Mouse (Mus musculus) thymus, adult 2 months (tissue): ENCODE measurements at regions not wholly inside any gene's neighbourhood (a gene's known extent, or its start where the extent isn't known, plus 50 kb on each side); places are given as distances from the start of the nearest gene placed in this dataset.

Experiments used
- CTCF ChIP-seq: fragments of 200-500 bp; IDR thresholded peaks from 2 replicates; pipeline ENCODE4 v1.5.1; 2012; ENCODE audit warnings: mild to moderate bottlenecking, control low read depth, low read length, moderate library complexity, borderline replicate concordance; ENCODE audit not compliant: control insufficient read depth, poor library complexity, insufficient read depth; ENCODE audit errors: extremely low read depth
- POLR2A ChIP-seq: fragments of 200-500 bp; IDR thresholded peaks from 2 replicates; pipeline ENCODE4 v1.6.1; 2012; ENCODE audit warnings: mild to moderate bottlenecking, low read length, control low read depth, moderate library complexity; ENCODE audit not compliant: control insufficient read depth, poor library complexity, insufficient read depth; ENCODE audit errors: extremely low read depth

- TF ChIP-seq POLR2A: no peak
- TF ChIP-seq CTCF: no peak
Observed at GRCm38 (mm10) chr9:61159159-61159558, 213.0 kb upstream of the Tle3 start.
